Mouse (Mus musculus) forebrain, embryonic 14.5 days (tissue): ENCODE measurements around the gene Dnah12. TPM values are rescaled to one million over a fixed set of nuclear protein-coding genes. Genes with fewer than 3 reads are reported as not detected.

Experiments used
- ATAC-seq: fragments of 200-750 bp; cut with Nextera tagmentation; 2 replicates; pipeline ENCODE4 v1.8.0; 2017; ENCODE audit warnings: mild to moderate bottlenecking, moderate library complexity
- DNase-seq: peaks from one replicate; pipeline ENCODE4 v3.0.0-alpha.2; 2015; ENCODE audit warnings: low spot score
- H3K27ac ChIP-seq: fragments of 300-500 bp; sonication (generic); 2 replicates; pipeline ENCODE4 v1.5.1; 2014; ENCODE audit warnings: low read depth, mild to moderate bottlenecking, control low read depth, low read length, moderate library complexity
- H3K27me3 ChIP-seq: fragments of 300-500 bp; sonication (generic); replicated peaks from 2 replicates; pipeline ENCODE4 v1.6.1; 2014; ENCODE audit warnings: low read length, control low read depth, mixed read lengths; ENCODE audit not compliant: control insufficient read depth, insufficient read depth
- H3K36me3 ChIP-seq: fragments of 300-500 bp; sonication (generic); 2 replicates; pipeline ENCODE4 v1.6.1; 2014; ENCODE audit warnings: low read length, control low read depth; ENCODE audit not compliant: control insufficient read depth, insufficient read depth
- H3K4me1 ChIP-seq: fragments of 300-500 bp; sonication (generic); 2 replicates; pipeline ENCODE4 v1.6.1; 2014; ENCODE audit warnings: antibody characterized with exemption, low read length, control low read depth; ENCODE audit not compliant: control insufficient read depth, insufficient read depth
- H3K4me2 ChIP-seq: fragments of 300-500 bp; sonication (generic); 2 replicates; pipeline ENCODE4 v1.6.1; 2014; ENCODE audit warnings: mild to moderate bottlenecking, control low read depth, low read length
- H3K4me3 ChIP-seq: fragments of 300-500 bp; sonication (generic); 2 replicates; pipeline ENCODE4 v1.5.1; 2014; ENCODE audit warnings: low read depth, low read length, control low read depth
- H3K9ac ChIP-seq: fragments of 300-500 bp; sonication (generic); 2 replicates; pipeline ENCODE4 v1.6.1; 2014; ENCODE audit warnings: mild to moderate bottlenecking, low read length, control low read depth, moderate library complexity
- H3K9me3 ChIP-seq: fragments of 300-500 bp; sonication (generic); replicated peaks from 2 replicates; pipeline ENCODE4 v1.6.1; 2016; ENCODE audit warnings: low read length, control low read depth, mixed read lengths; ENCODE audit not compliant: control insufficient read depth
- WGBS: fragments of 180-500 bp; shearing (Covaris S2); extraction: QIAGEN DNeasy Blood & Tissue Kit; methylation state at CpG from one replicate; pipeline ENCODE4 v1.1.7; 2014; 5-methylcytosine and 5-hydroxymethylcytosine counted together
- polyA plus RNA-seq: library from polyadenylated mRNA; unstranded; fragments of >200 nt; fragmentation: Nextera tagmentation; extraction: Ambion mirVana; gene quantifications from 2 replicates; pipeline ENCODE4 v1.2.1, GENCODE M21; 2014

The Dnah12 gene
- polyA plus RNA-seq, 1 experiment from 2014 or later = 0.10 TPM

GRCm38 (mm10) chr14:26911201-26911600, 218.1 kb downstream of the Dnah12 start:
- DNase-seq (no peak), ATAC-seq (no peak)
- no peak overlapping the region for H3K9ac ChIP-seq
- H3K4me3 ChIP-seq = no peak overlapping the region
- H3K27me3 ChIP-seq = no peaks in the 10 kb centered on the region
- no peak overlapping the region for H3K27ac ChIP-seq
- no peaks in the 10 kb centered on the region for H3K36me3 ChIP-seq
- 59% methylated on average over 6 of the region's 6 CpGs for WGBS
- H3K4me2 ChIP-seq = no peak overlapping the region
- no peaks in the 10 kb centered on the region for H3K4me1 ChIP-seq
- no peaks in the 10 kb centered on the region for H3K9me3 ChIP-seq

GRCm38 (mm10) chr14:26911826-26912225, 218.8 kb downstream of the Dnah12 start:
- Histone ChIP-seq H3K9me3 (no peaks in the 10 kb centered on the region), H3K4me3 (no peak overlapping the region), H3K4me1 (no peaks in the 10 kb centered on the region), H3K27me3 (no peaks in the 10 kb centered on the region), H3K27ac (no peak overlapping the region), H3K4me2 (no peak overlapping the region), H3K36me3 (no peaks in the 10 kb centered on the region), H3K9ac (no peak overlapping the region)
- 93% methylated on average over 13 of the region's 13 CpGs for WGBS
- DNase-seq (no peak), ATAC-seq (no peak)

GRCm38 (mm10) chr14:26913681-26914268, 220.7 kb downstream of the Dnah12 start:
- Histone ChIP-seq H3K4me3 (no peak overlapping the region), H3K27ac (peak overlapping the region; percentile 5; the same call in 1 of the 2 replicates), H3K36me3 (no peaks in the 10 kb centered on the region; the same call in 1 of the 2 replicates), H3K27me3 (no peaks in the 10 kb centered on the region), H3K4me2 (no peak overlapping the region), H3K4me1 (no peaks in the 10 kb centered on the region), H3K9me3 (no peaks in the 10 kb centered on the region), H3K9ac (no peak overlapping the region)
- WGBS = 58% methylated on average over 9 of the region's 9 CpGs
- peak; percentile 46 for ATAC-seq
- DNase-seq = peak; percentile 50

- ATAC-seq = no peak
- 94% methylated on average over 3 of the region's 3 CpGs for WGBS
These were observed 226.2 kb downstream of the Dnah12 start for GRCm38 (mm10) chr14:26919310-26919709.

GRCm38 (mm10) chr14:26923702-26924421, 230.8 kb downstream of the Dnah12 start:
- H3K9ac ChIP-seq = no peak overlapping the region
- H3K4me2 ChIP-seq = no peak overlapping the region
- no peak overlapping the region for H3K4me3 ChIP-seq
- no peaks in the 10 kb centered on the region for H3K4me1 ChIP-seq
- no peak for ATAC-seq
- WGBS = 94% methylated on average over 5 of the region's 5 CpGs
- H3K27me3 ChIP-seq = no peaks in the 10 kb centered on the region
- peaks cover 65% of the 10 kb centered on the region for H3K36me3 ChIP-seq
- DNase-seq = no peak
- no peaks in the 10 kb centered on the region for H3K9me3 ChIP-seq
- no peak overlapping the region for H3K27ac ChIP-seq

More at GRCm38 (mm10) chr14:26919310-26919709, 226.2 kb downstream of the Dnah12 start:
- H3K4me1 ChIP-seq = no peaks in the 10 kb centered on the region
- DNase-seq = no peak
- no peak overlapping the region for H3K4me3 ChIP-seq
- no peak overlapping the region for H3K9ac ChIP-seq
- no peak overlapping the region for H3K27ac ChIP-seq
- H3K36me3 ChIP-seq = peaks cover 37% of the 10 kb centered on the region
- H3K9me3 ChIP-seq = no peaks in the 10 kb centered on the region
- H3K27me3 ChIP-seq = no peaks in the 10 kb centered on the region
- H3K4me2 ChIP-seq = no peak overlapping the region

- no peak overlapping the region for H3K4me2 ChIP-seq
- H3K36me3 ChIP-seq = peaks cover 20% of the 10 kb centered on the region
- WGBS = 88% methylated on average over 3 of the region's 3 CpGs
- DNase-seq (no peak), ATAC-seq (no peak)
- no peak overlapping the region for H3K27ac ChIP-seq
- no peak overlapping the region for H3K9ac ChIP-seq
- H3K4me1 ChIP-seq = no peaks in the 10 kb centered on the region
- no peaks in the 10 kb centered on the region for H3K9me3 ChIP-seq
- H3K4me3 ChIP-seq = no peak overlapping the region
- no peaks in the 10 kb centered on the region for H3K27me3 ChIP-seq
These were observed 241.8 kb downstream of the Dnah12 start for GRCm38 (mm10) chr14:26934891-26935290.

GRCm38 (mm10) chr14:26935558-26935957, 242.5 kb downstream of the Dnah12 start:
- DNase-seq (no peak), ATAC-seq (no peak)
- no peaks in the 10 kb centered on the region for H3K27me3 ChIP-seq
- peaks cover 19% of the 10 kb centered on the region for H3K36me3 ChIP-seq
- 96% methylated on average over 4 of the region's 4 CpGs for WGBS
- H3K9me3 ChIP-seq = no peaks in the 10 kb centered on the region
- no peak overlapping the region for H3K27ac ChIP-seq
- H3K4me3 ChIP-seq = no peak overlapping the region
- H3K9ac ChIP-seq = no peak overlapping the region
- no peaks in the 10 kb centered on the region for H3K4me1 ChIP-seq
- no peak overlapping the region for H3K4me2 ChIP-seq
